ENCODE assay signal across 1 mouse cellular context in the genomic region with DNA sequence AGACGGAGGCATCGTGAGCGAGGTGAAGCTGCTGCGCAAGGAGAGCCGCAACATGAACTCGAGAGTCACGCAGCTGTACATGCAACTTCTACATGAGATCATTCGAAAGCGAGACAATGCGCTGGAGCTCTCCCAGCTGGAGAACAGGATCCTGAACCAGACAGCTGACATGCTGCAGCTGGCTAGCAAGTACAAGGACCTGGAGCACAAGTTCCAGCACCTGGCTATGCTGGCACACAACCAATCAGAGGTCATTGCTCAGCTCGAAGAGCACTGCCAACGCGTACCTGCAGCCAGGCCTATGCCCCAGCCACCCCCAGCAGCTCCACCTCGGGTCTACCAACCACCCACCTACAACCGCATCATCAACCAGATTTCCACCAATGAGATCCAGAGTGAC.
TF ChIP-seq lines count a peak whose summit lies in the region.

No protein-coding gene starts in this region.

TF ChIP-seq in myocyte, 11 proteins besides CTCF, POLR2A, EP300 and RAD21:
- no peak for TF ChIP-seq USF1 (IDR thresholded peaks at IDR 0.05; ENCODE audit: low read depth)
- TF ChIP-seq CEBPB (IDR thresholded peaks at IDR 0.05; ENCODE audit: insufficient read depth, poor library complexity, severe bottlenecking) = no peak
- TF ChIP-seq MYOD1 (IDR thresholded peaks at IDR 0.05; ENCODE audit: control insufficient read depth in 1 of 3, insufficient read length in 2 of 3, low read depth in 2 of 3) = no peak
- TF ChIP-seq POLR2AphosphoS2 (IDR thresholded peaks at IDR 0.05; ENCODE audit: insufficient read length, low read depth) = peak; percentile 67
- no peak for TF ChIP-seq E2F4 (IDR thresholded peaks at IDR 0.05; ENCODE audit: insufficient read depth)
- TF ChIP-seq TCF12 (IDR thresholded peaks at IDR 0.05; ENCODE audit: insufficient read depth, poor library complexity, severe bottlenecking) = no peak
- no peak for TF ChIP-seq MAX (IDR thresholded peaks at IDR 0.05; ENCODE audit: low read depth)
